Mouse (Mus musculus) frontal cortex, postnatal 25 days (tissue): ENCODE results near the gene Myh14.
"Not testable (repeated sequence)": the region's sequence is repeated elsewhere in the genome, so short reads cannot be mapped to it uniquely, and the experiment has no call there.

ENCODE experiments used
- DNase-seq, 2 experiments: peaks; one replicate each; pipeline ENCODE4 v3.0.0; 2022; ENCODE audit warnings: low spot score in 2 of 2

The Myh14 gene

GRCm38 (mm10) chr7:44670803-44671202 is at the start of gene Myh14:
Gene Myh14 (minus strand): TSS chr7:44670843.
- peak; percentile 68 to 86 for DNase-seq

- DNase-seq, result no peak
These were observed 39.2 kb upstream of the Myh14 start for GRCm38 (mm10) chr7:44709881-44710280.

DNA sequence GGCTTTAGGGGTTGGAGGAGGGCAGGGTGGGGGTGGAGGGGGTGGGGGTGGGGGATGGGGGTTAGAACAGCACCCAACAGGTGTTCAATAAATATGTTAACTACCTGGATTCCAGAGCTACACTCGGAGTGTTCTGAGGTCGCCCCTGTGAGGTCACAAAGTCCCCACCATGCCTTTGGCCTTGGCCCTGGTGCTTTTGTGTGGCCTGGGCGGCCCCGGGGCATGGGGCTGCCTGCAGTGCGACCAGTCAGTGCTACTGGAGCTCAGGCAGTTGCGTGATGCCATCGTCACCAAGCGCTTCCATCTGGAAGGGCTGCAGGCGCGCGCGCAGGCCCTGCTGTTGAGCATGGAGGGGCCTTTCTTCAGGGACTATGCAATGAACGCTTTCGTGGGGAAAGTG is 37.9 kb upstream of the Myh14 start, which contains the start of gene Izumo2:
TSS of gene Izumo2 (plus strand) at position 169 of the 400 bp plus-strand sequence.
- no peak for DNase-seq

DNA sequence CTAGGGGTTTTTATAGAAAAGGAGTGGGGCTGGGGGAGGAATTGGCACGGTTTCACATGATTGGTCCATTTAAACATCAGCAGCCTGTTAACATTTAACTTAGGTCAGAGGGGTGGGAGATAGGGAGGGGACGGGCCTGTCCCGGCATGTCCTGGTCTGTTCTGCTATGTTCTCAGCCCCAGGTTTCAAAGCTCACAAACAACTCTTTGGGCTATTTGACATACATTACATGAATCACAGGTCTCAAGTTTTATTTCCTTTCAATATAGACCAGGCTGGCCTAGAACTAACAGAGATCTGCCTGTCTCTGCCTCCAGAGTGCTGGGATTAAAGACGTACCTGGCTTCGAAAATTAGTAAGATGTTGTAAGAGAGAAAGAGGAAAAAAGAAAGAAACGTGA is 37.5 kb upstream of the Myh14 start:
- not testable (repeated sequence) for DNase-seq

DNA sequence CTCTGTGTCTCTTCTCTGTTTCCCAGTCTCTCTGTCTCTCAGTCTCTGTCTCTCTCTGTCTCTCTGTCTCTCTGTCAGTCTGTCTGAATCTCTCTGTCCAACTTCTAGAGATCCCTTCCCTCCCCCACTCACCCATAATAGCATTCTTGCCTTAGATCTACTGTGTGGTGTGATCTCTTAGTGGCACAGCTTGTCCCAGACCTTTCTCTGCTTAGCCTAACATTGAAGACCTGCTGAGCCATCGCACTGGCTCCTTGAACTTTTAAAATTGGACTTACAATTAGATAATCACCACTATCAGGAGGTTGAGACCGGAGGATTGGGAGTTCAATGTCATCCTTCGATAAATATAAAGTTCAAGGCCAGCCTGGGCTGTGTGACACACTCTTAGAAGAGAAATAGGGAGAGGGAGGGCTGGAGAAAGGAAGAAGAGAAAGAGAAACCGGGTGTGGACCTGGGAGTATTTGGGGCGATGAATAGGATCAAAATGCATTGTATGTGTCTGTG is 36.6 kb upstream of the Myh14 start:
- DNase-seq, result no peak

- DNase-seq, result no peak
These were observed 35.7 kb upstream of the Myh14 start for GRCm38 (mm10) chr7:44706322-44706721.

- no peak for DNase-seq
These were observed 34.4 kb upstream of the Myh14 start for GRCm38 (mm10) chr7:44705086-44705485.

- peak in 1 of 2 experiments; percentile 29 for DNase-seq
These were observed 33.7 kb upstream of the Myh14 start for GRCm38 (mm10) chr7:44704363-44704762.

DNA sequence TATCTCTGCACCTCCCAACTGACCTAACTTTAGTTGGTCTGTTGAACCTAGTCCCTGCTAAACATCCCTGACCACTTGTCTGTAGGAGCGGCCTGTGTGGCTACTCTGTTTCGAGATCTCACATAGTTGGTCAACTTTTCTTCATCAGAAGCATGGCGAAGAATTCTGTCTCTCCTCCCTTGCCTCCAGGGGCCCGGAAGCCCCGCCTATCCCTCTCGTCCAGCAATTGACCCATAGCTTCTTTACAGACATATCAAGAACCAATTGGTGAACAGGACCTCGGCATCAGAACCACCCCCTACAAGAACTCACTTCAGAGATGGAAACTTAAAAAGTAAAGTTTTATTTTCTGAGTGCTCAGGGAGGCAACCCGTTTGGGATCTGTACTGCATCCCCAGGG is 32.3 kb upstream of the Myh14 start:
- DNase-seq, result no peak

GRCm38 (mm10) chr7:44701921-44702320 is 31.3 kb upstream of the Myh14 start:
- DNase-seq, result no peak

GRCm38 (mm10) chr7:44697980-44698379 is 27.3 kb upstream of the Myh14 start:
- no peak for DNase-seq

GRCm38 (mm10) chr7:44697191-44697710 is 26.6 kb upstream of the Myh14 start:
- no peak for DNase-seq

- no peak for DNase-seq
These were observed 24.6 kb upstream of the Myh14 start for GRCm38 (mm10) chr7:44695223-44695622.

DNA sequence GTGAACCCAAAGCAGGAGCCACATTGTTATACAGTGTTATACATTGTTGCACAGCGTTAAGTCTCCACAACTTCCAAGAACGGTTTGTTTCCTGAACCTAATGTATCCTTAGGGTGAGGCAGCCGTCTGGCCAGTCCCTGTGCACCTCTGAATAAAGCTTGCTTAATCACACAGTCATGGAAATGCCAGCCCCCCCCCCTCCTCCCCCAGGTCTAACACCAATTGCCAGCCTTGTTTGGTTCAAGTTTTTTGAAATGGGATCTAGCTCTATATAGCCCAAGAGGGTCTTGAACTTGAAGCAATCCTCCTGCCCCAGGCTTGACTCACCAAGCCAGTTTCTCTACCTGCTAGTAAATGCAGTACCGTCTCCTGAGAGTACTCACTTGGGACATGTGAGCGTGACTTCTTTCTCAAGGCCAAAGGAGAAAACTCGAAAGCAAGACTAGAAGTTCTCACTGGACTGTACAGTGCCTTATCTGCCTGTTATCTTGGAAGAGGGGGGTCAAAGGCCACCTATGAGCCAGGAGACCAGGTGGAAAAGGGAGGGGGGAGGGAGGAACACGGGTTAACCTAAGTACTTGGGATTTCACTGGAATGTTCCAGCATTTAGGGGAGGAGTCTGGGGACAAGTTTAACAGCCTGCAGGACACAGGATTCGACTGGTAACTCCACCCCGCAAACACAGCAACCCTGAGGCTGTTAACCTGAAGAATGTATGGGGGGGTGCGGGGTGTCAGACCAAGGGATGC is 23.0 kb upstream of the Myh14 start:
- no peak for DNase-seq

GRCm38 (mm10) chr7:44689331-44689730 is 18.7 kb upstream of the Myh14 start:
- DNase-seq, result no peak

DNA sequence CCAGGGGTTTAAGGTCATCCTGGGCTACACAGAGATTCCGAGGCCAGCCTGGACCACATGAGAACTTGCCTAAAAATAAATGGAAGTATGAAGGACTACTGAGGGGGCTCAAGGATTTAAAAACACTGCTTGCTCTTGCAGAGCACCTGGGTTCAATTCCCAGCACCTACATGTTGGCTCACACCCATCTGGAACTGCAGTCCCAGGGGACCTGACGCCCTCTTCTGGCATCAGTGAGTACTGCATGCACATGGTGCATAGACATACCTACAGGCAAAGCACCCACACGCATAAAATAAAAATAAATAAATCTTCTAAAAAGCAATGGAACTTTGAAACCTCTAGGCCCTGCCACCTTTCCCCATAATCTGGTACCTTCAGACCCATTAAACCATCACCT is 18.2 kb upstream of the Myh14 start:
- no peak for DNase-seq

GRCm38 (mm10) chr7:44685531-44686402 is 15.1 kb upstream of the Myh14 start:
- DNase-seq, result no peak

GRCm38 (mm10) chr7:44683656-44684055 is 13.0 kb upstream of the Myh14 start:
- no peak for DNase-seq

DNA sequence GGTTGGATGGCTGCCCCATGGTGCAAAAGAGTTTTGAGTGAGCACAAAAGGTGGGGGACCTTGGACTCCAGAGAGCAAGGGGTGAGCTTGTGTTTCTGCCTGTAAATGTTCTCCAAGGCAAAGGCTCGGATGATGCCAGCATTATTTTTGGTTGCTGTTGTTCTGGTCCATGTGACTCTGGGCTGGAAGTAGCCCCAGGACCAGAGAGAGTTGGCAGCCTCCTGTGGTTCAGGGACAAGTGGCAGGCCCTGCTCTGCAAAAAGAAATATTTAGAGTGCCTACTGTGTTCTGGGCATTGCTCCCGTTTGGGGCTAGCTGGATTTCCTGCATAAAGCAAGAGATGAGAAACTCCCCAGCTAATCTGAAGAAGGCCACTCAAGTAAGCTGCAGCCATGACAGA is 6.0 kb upstream of the Myh14 start:
- DNase-seq, result no peak

DNA sequence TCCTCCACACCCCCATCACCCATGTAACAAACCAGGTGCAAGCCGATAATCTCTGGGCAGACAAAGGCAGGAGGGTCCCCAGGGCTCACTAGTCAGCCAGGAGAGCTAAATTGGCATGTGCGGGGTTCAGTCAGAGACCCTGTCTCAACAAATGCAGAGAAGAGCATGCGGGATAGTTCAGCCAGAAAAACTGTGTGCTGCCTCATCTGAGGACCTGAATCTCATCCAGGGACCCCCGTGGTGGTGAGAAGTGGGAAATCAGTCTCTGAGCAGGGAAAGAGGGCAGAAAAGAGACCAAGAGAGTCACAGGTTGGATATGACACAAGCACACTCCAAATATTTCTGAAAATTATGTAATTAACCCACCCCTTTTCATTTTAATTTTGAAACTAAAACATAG is 5.5 kb upstream of the Myh14 start:
- no peak for DNase-seq

- DNase-seq, result no peak
These were observed 4.5 kb upstream of the Myh14 start for GRCm38 (mm10) chr7:44675171-44675570.

DNA sequence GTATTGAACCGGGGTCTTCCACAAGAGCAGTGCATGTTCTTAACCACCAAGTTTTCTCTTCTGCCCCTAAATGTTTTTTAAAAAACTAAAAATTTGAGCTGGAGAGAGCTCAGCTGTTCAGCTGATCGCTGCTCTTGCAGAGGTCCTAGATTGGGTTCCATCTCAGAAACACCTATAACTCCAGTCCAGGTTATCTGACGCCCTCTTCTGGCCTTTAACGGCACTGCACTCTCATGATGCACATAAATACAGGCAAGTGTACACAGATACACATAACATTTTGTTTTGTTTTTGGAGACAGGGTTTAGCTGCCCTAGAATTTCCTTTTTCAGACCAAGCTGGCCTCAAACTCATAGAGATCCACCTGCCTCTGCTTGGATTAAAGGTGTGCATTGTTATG is 3.9 kb upstream of the Myh14 start:
- DNase-seq, result no peak
